Mouse (Mus musculus) left cerebral cortex, postnatal 14 days (tissue): ENCODE data around the gene Tgfbr2. TPM values are rescaled to one million over a fixed set of nuclear protein-coding genes. Genes with fewer than 3 reads are reported as not detected.

Source experiments
- DNase-seq, 2 experiments: peaks; one replicate each; pipeline ENCODE4 v3.0.0; 2021 to 2022; ENCODE audit warnings: low spot score in 2 of 2, mixed read lengths in 1 of 2
- intact Hi-C: fragments of 180-260 bp; cut with DNase I; formaldehyde crosslinking; loops from one replicate; pipeline ENCODE4 v1.15.1; 2025
- total RNA-seq, 2 experiments: library from RNA; stranded (reverse); gene quantifications; 2 replicates each; pipeline ENCODE4 v1.2.3; 2021

Gene Tgfbr2
- total RNA-seq, 2 experiments from 2014 or later, result 13.7 to 15.1 TPM

DNA sequence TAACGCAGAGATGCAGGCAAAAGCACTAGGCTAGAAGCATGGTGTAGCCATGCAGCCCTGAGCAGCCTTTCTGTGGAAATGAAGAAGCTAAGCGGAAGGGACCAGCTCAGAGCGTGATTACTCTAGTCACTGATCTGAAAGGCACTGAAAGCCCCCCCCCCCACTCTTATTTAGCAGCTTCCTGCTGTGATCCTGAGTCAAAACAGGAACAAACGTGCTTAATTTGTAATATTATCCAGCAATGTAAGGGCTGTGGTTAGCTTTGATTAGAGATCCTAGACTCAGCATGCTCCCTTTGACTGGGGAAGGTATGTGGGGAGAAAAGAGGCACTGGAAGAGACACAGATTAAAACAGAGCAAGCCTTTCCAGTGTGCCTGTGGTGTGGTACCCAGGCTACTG lies 48.7 kb downstream of the Tgfbr2 start:
- no peak for DNase-seq
- intact Hi-C loops, result no loop called here

DNA sequence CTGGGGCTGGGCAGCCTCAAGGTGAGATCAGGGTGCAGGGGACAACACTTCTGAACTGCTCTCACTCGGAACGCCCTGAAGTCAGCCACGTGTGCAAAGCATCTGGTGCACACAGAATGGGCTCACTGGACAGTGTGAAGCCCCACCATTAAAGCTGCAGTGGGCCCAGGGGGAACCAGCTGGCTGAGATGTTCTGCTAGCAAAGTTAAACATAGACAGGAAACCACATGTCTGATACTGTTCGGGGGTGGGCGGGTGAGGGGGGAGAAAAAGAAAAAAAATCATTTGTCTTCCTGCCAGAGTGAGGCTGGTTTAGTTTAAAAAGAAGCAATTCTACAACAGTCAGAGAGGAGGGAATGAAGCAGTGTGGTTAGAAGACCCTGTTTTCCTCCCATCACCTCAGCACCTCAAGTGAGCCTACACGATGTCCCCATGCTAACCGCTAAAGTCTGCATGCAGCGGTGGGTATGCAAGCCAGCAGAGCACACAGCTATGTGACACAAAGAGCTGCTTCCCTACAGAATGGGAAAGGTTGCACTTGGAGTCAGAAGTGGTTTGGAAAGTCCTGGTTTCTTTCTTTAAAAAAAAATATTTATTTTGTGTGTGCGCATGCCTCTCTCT lies 52.1 kb downstream of the Tgfbr2 start:
- intact Hi-C loops, result no loop called here
- DNase-seq, result peak; percentile 46 to 56

DNA sequence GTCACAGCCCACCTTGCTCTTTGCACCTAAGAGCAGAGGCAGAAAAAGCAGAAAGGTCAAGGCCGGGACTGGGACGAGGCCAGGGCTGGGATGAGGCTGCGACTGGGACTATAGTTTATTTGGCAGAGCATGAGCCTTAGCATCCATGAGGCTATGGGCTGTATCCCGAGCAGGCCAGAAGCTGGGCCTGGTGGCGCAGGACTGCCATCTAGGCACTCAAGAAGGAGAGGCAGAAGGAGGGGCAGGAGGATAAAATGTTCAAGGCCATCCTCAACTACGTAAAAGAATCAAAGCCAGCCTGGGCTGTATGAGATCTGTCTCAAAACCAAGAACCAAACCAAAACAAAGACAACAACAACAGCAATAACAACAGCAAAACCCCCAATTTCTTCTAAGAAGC lies 52.6 kb downstream of the Tgfbr2 start:
- intact Hi-C loops, result no loop called here
- no peak for DNase-seq

DNA sequence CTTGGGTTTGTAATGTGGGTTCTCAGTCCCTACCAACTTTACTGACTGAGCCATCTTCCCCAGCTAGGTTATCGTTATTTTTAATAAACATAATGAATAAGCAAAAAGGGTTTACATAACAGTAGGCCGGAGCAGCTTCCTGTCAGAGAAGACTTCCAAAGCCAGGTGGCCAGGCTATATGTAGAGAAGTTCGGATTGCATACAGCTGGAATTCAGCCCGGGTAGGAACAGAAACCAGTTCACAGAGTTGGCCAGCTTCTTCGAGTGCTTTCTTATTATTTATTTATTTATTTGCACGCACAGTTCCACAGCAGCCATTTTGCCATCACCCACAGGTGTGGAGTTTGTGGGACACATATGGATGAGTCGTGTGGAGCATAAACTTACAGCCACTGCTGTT lies 53.7 kb downstream of the Tgfbr2 start:
- intact Hi-C loops, result no loop called here

DNA sequence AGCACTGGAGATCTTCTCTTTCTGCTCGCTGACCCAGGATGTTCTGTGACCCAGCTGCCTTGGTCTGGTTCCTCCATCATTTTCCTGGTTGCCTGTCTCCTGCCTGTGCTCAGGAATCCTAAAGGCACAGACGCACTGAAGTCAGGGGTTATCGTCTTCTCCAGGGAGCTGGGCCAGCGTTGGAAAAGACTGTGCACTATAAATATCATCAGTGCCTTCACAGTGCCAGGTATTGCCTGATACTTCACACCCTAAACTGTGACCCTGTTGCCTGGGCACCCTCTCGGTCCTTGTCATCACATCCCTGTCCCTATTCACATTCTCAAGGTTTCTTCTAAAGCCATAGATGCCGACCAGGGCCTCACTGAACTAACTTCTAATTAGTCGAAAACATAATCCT lies 55.2 kb downstream of the Tgfbr2 start:
- intact Hi-C loops, result no loop called here
- DNase-seq, result no peak

More for the DNA sequence above, 53.7 kb downstream of the Tgfbr2 start:
- DNase-seq, result no peak

DNA sequence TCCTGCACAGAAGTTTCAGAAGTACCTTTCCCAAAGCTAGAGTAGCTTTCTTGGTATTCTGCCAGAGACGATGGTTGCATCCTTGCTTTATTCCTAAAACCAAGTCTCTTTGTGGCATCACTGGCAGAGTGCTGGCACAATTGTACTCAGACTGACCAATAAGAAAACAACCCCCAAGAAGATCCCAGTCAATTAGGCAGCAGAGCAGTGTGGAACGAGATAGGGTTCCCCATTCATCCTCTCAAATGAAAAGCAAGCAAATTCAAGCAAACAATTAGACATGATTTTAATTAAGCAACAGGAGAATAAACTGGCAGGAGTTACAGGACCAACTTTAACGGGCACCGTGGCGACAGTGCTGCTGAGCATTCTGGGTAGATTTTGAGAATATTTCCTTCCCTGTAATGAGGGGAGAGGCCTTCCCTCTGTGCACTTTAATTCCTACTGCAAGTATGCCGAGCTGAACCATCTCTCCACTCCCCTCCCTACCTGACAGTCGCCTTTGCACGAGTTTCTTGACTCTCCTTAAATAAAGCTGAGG lies 56.8 kb downstream of the Tgfbr2 start:
- no peak for DNase-seq
- intact Hi-C loops, result no loop called here

DNA sequence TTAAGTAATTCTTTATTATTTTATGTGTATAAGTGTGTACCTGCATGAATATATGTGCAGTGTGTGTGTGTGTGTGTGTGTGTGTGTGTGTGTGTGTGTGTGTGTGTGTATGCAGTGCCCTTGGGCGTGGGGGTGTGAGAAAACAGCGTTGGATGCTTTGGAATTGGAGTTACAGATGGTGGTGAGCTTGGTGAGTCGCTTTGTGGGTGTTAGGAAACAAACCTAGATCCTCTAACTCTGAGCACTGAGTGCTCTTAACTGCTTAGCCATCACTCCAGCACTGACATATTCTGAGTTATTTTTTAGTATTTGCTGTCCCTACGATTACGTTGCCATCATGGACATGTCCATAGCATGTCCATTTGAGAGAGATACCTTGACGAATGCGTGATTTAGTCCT lies 59.3 kb downstream of the Tgfbr2 start:
- DNase-seq, result no peak

DNA sequence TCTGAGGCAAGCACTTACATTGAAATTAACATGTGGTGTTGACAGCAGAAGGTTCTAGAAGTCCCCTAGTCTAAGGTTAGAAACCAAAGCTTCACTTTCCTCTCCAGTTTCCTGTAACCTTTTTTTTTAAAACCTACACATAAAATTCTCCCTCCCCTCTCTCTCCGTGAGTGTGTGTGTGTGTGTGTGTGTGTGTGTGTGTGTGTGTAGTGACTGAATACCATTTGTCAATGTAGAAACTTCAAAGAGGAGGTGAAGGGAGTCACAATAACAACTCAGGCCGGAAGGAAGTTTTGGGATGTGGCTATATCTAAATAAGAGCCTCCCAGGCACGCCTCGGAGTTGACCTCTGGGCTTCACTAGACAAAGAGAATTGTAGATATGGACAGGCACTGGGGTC lies 60.8 kb downstream of the Tgfbr2 start:
- intact Hi-C loops, result no loop called here
- DNase-seq, result no peak

More for the DNA sequence above, 59.3 kb downstream of the Tgfbr2 start:
- intact Hi-C loops, result no loop called here

DNA sequence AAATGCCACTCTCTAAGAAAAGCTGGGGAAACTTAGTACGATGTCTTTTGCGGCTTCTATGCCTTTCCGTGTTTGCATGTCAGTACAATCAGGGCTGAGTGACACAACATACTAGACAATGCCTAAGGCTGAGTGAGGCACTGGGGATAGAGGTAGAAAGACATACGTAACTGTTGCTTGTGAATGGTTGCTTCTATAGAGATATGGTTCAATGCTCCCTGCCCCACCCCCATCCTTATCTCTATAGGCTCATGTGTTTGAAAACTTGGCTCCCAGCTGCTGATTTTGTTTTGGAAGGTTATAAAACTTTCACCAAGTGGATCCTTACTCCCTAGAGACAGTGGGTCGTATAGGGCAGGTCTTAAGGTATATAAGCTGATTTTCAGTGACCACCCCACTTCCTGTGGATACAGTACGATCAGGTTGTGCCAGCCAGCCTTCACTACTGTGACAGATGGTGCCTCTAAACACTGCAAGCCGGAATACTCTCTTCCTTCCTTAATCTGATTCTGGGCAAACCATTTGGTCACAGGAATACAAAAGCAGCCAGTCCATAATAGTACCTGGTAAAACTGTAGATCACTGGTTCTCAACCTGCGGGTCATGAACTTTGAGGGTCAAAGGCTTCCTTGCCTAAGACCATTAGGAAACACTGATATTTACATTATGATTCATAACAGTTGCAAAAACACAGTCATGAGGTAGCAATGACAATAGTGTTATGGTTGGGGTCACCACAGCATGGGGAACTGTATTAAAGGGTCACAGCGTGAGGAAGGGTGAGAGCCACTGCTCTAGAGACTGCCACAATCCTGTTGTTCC lies 63.8 kb downstream of the Tgfbr2 start:
- intact Hi-C loops, result no loop called here

DNA sequence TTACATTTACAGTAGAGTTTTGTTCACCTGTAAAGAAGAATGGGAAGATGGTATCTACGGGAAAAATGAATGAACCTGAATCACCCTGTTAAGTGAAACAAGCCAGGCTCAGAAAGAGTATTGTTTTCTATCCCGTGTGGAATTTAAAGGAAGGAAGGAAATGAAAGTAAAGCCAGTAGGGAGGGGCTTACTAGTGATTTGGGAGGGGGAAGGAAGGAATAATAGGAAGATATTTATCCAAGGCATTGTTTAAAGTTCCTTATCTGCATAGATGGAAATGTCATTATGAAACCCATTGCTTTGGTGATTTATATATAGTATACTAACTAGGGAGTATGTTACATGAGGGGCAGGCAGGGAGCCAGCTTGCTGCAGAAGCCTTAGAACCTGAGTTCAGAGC lies 66.4 kb downstream of the Tgfbr2 start:
- no peak for DNase-seq
- intact Hi-C loops, result no loop called here

More for the DNA sequence above, 63.8 kb downstream of the Tgfbr2 start:
- no peak for DNase-seq

DNA sequence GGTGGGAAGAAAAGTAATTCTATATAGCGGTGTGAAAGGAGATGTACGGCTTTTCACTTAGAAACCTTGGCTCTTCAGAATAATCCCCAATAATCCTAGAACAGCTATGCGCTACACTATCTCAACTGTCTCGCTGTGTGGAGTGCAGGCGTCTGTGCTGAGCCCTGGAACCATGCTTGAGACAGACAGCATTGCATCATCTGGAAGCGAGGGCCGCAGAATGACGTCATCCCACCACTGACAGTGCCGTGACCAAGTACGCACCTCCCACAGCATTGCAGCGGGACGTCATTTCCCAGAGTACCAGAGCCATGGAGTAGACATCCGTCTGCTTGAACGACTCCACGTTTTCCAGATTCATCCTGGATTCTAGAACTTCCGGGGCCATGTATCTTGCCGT lies 70.4 kb downstream of the Tgfbr2 start:
- no peak for DNase-seq
- intact Hi-C loops, result no loop called here

DNA sequence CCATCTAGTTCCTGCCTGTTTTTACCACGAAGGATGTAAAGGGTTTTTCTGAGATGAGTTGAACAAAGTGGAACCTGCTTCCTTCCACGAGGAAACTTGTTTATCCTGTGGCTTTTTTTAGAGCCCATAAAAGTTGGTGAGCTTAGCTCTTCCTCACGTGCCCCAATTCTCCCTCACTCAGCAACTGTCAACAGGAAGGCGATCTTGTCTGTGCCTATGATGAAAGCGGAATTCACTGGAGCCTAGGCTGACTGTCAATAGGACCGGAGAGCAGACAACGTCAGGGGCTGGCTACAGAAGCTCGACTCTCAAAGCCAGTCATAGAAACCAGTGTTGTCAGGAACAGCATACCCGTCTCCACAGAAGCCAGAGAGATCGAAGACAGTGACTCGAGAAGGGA lies 73.3 kb downstream of the Tgfbr2 start:
- peak in 1 of 2 experiments; percentile 38 for DNase-seq
- intact Hi-C loops, result no loop called here

DNA sequence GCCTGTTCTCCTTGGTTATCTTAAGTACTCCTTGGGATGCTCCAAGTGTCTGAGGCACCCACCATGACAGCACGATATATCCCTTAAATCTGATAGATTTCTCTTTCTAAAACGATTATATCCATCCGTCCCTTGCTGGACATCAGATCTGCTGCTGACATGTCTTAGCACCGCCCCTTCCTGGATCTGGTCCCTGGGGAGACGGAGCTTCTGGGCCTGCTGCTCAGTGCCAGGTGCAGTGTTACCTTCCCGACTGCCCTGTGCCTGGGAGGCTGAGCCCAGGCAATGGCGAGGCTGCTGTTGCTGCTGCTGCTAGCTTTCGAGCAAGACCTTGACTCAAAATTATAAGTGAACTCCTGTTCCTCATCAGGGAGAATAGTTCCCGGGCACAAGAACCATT lies 75.1 kb downstream of the Tgfbr2 start:
- DNase-seq, result no peak
- intact Hi-C loops, result no loop called here

DNA sequence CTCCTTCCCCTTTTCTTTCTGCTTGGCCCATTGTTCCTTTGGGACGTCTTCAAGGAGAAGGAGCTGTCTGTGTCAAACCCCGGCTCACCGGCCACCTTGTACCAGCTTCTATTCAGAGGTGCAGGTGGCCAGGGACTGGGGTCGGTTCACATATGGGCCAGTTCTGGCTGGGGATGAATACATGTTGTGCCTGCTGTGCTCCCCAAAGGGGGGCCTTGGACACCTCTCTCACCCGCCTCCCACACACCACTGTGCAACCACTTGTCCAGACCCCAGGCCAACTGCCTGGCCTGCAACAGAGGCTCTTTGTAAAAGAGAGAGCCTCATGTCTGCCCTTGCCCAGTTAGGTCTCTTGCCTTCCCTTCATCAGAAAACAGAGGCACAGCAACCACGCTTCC lies 75.6 kb downstream of the Tgfbr2 start:
- intact Hi-C loops, result no loop called here
- DNase-seq, result no peak

DNA sequence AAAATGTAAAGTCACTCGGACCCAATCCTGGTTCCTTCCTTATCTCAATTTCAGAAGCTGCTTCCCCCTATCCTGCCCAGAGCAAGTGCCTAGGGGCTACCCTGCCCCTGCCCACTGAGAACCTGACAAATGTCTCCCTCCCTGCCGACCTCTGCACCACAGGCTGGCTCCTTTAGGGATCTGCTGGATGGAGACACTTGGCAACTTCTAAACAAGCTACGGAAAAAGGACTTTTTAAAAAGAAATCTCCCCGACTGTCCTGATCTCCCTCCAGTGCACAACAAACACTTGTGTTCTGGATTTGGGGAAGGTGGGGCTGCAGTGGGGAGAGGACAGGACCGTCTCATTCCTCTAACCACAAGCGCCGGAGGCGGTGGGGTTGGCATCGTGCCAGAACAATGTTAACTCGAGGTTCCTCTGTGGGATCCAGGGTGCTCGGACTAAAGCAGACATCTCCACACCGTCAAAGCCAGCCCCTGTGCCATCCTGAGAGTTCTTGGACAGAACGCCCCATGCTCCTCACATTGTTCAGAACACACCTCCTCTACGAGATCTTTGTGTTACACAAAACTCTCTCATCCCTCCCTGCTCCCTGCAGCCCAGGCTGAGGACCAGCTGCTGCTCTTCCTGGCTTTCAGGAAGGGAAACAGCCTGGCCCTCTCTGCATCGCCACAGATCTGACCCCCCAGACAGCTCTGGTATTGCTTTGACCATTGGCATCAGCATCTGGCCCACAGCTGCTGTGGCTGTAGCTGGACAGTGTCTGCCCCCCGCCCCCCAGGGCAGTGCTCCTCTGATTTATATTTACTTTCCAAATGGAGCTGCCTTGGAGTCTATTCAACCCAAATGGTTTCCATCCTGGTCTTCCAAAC lies 76.2 kb downstream of the Tgfbr2 start:
- intact Hi-C loops, result no loop called here

DNA sequence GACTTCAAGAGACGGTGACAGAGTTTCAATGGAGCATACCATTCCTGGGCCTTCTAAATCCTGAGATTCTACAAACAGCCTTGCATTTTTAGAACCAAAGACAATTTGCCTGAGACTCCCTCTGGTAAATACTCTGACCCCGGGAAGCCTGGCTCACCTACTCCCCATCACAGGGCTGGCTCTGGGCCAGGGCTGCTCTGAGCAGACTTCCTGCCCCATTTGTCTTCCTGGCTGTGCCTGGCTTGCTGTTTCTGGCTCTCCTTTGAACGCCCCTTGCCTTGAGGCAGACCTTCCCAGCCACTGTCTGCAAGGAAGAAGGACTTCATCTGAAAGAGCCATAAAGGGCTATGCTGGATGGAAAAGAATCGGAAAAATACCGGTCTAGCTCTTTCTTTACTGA lies 83.2 kb downstream of the Tgfbr2 start:
- no peak for DNase-seq
- intact Hi-C loops, result no loop called here

More for the DNA sequence above, 76.2 kb downstream of the Tgfbr2 start:
- peak in 1 of 2 experiments; percentile 62 for DNase-seq

DNA sequence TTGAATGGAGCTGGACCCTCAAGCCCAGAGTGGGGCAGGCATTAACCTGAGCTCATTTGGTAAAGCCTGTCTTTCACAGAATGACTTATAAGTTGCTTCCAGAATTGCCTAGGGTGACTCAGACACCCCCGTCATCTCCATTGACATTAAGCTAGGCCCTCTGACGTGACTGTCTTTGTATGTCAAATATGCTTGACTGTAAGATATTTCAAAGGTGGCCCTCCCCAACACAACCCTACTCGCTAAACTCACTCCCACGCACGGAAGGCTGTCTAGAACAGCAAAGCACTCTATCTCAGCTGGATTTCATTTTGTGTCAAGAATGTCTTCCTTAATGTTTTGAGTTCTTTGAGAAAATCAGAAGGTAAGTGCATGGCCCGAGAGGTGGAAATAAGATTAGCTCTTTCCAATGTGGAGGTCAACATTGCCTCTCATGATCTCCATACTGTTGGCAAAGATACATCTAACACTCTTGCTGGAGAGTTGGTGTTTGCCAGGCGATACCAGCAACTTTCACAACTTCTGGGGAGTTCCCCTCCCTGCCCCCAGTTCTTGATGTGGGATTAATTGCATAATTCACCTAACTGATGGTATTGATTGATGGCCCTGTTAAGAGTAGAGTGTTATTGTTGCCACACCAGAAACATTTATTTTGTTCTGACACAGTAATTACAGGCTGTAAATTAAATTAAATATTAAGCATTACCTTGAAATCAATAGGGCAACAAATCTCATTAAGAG lies 83.9 kb downstream of the Tgfbr2 start:
- peak in 1 of 2 experiments; percentile 5 for DNase-seq
- intact Hi-C loops, result no loop called here

DNA sequence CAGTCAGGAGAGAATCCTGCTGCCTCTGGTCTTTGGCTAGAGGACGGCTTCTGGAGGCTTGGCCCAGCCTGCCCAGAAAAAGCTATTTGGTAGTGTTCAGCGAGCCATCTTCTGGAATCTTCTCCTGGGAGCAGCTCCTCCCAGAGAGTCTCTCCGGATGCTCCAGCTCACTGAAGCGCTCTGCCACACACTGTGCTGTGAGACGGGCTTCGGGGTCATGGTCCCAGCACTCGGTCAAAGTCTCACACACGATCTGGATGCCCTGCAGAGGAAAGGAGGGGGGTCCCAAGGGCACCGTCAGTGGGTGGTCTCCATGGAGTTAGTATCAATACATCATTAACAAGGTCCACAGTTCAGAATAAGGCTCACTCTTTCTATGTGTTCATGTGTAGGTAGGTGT lies 84.9 kb downstream of the Tgfbr2 start:
- intact Hi-C loops, result no loop called here
- no peak for DNase-seq

DNA sequence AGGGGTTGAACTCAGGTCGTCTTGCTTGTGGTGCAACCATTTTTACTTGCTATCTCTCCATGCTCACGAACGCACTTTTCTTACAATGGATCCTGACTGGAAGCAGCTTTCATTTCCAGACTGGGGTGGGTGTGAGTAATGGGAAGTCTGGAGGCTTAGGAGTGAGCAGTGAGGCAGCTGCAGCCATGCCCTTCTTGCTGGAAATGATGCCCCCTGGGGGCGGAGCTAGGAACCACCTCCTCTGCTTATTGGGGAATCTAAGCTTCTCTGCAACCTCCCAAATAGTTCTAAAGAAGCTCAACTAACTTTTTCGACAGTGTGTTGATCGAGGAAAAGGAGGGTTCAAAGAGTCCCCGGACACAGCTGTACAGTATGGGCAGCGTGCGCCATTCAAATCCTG lies 86.2 kb downstream of the Tgfbr2 start:
- intact Hi-C loops, result loop anchor here (10.0 kb wide), 1 partner anchor 296 kb away; no protein-coding TSS in a partner anchor

More for the DNA sequence above, 86.2 kb downstream of the Tgfbr2 start:
- DNase-seq, result no peak
